Mouse (Mus musculus): ENCODE measurements around the gene Cacng2. TPM values are rescaled to one million over a fixed set of nuclear protein-coding genes. Genes with fewer than 3 reads are reported as not detected.

Cacng2 gene
- total RNA-seq, 2 experiments from 2014 or later, result not detected

GRCm38 (mm10) chr15:78082149-78082548, 37.7 kb downstream of the Cacng2 start:
- no peak for DNase-seq

- DNase-seq, result no peak
Observed at GRCm38 (mm10) chr15:78081384-78081783, 38.4 kb downstream of the Cacng2 start.

- no peak for DNase-seq
Observed at GRCm38 (mm10) chr15:78080326-78080725, 39.5 kb downstream of the Cacng2 start.

GRCm38 (mm10) chr15:78078776-78079628, 40.8 kb downstream of the Cacng2 start:
- DNase-seq, result no peak

GRCm38 (mm10) chr15:78078206-78078605, 41.6 kb downstream of the Cacng2 start:
- no peak for DNase-seq

GRCm38 (mm10) chr15:78075921-78076320, 43.9 kb downstream of the Cacng2 start:
- DNase-seq, result no peak

- no peak for DNase-seq
Observed at GRCm38 (mm10) chr15:78073109-78073508, 46.7 kb downstream of the Cacng2 start.

GRCm38 (mm10) chr15:78066475-78066874, 53.4 kb downstream of the Cacng2 start:
- peak; percentile 18 to 72 for DNase-seq

- DNase-seq, result no peak
Observed at GRCm38 (mm10) chr15:78065541-78065940, 54.3 kb downstream of the Cacng2 start.

- DNase-seq, result no peak
Observed at GRCm38 (mm10) chr15:78064340-78064739, 55.5 kb downstream of the Cacng2 start.

- DNase-seq, result no peak
Observed at GRCm38 (mm10) chr15:78062467-78062866, 57.4 kb downstream of the Cacng2 start.

GRCm38 (mm10) chr15:78056930-78057329, 62.9 kb downstream of the Cacng2 start:
- no peak for DNase-seq

GRCm38 (mm10) chr15:78050682-78051081, 69.1 kb downstream of the Cacng2 start:
- no peak for DNase-seq

- DNase-seq, result no peak
Observed at GRCm38 (mm10) chr15:78049933-78050332, 69.9 kb downstream of the Cacng2 start.

GRCm38 (mm10) chr15:78045842-78046241, 74.0 kb downstream of the Cacng2 start:
- DNase-seq, result no peak

- DNase-seq, result no peak
Observed at GRCm38 (mm10) chr15:78045314-78045713, 74.5 kb downstream of the Cacng2 start.

GRCm38 (mm10) chr15:78044826-78045225, 75.0 kb downstream of the Cacng2 start:
- no peak for DNase-seq

GRCm38 (mm10) chr15:78042706-78043105, 77.1 kb downstream of the Cacng2 start:
- no peak for DNase-seq

GRCm38 (mm10) chr15:78037626-78038025, 82.2 kb downstream of the Cacng2 start:
- no peak for DNase-seq

GRCm38 (mm10) chr15:78036586-78036985, 83.2 kb downstream of the Cacng2 start:
- no peak for DNase-seq

GRCm38 (mm10) chr15:78029938-78030337, 89.9 kb downstream of the Cacng2 start:
- no peak for DNase-seq

GRCm38 (mm10) chr15:78026521-78026920, 93.3 kb downstream of the Cacng2 start:
- DNase-seq, result no peak

- DNase-seq, result no peak
Observed at GRCm38 (mm10) chr15:78024211-78024610, 95.6 kb downstream of the Cacng2 start.

GRCm38 (mm10) chr15:78014046-78014445, 105.8 kb downstream of the Cacng2 start:
- DNase-seq, result no peak
